Mouse (Mus musculus) megakaryocyte, embryonic 14.5 days (primary cell): ENCODE measurements around the gene Hoxc8.

Experiments
- FLI1 ChIP-seq: IDR thresholded peaks from 2 replicates; pipeline ENCODE4 v1.6.1; 2012; ENCODE audit warnings: low read length, inconsistent platforms, mixed read lengths
- GATA1 ChIP-seq: IDR thresholded peaks from 3 replicates; pipeline ENCODE4 v1.6.1; 2012; ENCODE audit warnings: mixed read lengths, low read length, inconsistent platforms, borderline replicate concordance

DNA sequence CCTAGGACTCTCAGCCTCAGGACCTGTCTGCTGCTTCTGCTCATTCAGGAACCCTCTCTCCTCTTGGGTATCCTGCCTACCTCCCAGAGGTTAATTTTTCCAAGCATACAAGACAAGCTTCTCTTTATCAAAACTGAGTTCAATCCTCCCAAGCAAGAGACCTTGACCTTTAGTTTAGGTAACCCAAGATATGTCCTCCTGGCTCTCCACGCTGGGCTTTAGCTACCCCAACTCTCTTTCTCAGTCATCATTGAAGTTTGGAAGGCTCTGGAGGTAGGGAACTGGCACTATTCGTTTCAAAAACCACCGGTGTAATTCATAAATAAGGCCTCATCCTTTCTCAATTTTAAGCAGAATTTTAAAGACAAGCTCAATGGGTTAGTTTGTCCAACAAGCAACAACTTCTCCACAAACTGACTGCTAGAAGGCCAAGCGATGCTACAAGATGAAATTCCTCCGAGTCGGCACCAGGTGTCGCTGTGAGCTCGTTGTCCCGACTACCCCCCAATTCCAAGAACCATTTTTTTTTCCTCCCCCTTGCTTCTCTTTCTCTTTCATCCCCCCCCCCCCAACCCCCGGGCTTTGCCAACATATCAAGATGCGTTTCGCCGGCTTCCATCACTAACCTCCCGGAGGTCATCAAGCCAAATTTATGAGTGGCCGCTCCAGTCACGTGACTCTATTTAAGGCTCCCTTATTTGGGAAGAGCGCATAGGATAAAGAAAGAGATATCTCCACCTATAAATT lies 23.0 kb downstream of the Hoxc8 start:
- TF ChIP-seq GATA1: no peak
- no peak for TF ChIP-seq FLI1
